Mouse (Mus musculus): ENCODE measurements at regions not wholly inside any gene's neighbourhood (a gene's known extent, or its start where the extent isn't known, plus 50 kb on each side); places are given as distances from the start of the nearest gene placed in this dataset.

DNA sequence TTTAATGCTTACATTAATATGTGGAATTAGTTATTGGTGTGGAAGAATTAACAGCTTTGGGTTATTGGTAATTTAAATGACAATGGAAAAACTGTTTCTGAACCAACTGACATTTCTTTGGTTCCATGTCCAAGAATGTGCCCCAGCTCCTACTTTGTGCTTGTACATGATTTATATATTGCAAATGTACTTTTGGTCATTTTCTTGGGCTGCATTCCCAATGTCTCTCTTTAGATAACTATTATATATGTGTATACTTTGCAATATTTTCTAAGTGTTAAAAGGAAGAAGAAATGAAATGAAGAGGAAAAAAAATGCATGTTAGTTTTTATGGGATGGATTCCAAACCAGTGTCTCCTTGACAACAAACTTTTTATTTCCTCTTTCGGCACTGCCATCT, 297.4 kb downstream of the Kcnj2 start:
- 83% methylated on average over 1 of the region's 1 CpGs for WGBS
- no peak for ATAC-seq (replicated peaks)
- Histone ChIP-seq H3K4me1 (no peaks in the 10 kb centered on the region), H3K9ac (no peak overlapping the region), H3K4me3 (no peak overlapping the region), H3K27ac (no peak overlapping the region), H3K27me3 (replicated peaks) (no peaks in the 10 kb centered on the region), H3K36me3 (replicated peaks) (no peaks in the 10 kb centered on the region), H3K4me2 (no peak overlapping the region), H3K9me3 (no peaks in the 10 kb centered on the region)

DNA sequence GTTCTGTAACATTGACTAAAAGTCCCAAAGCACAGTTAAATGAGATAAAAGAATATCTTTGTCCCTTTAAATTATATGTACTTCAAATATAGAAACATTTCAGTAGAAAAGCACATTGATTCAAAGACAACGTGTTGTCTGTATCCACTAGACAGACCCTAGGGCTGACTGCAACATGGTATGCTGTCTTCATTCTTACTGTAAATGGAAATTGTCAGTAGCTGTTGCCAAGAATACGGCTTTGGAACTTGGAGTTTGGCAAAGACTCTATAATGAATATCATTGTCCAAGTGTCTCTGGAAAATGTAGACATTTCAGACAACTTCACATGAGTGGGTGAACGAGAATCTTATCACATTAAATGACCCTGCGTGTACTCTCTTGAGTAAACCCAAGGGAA, 311.2 kb downstream of the Kcnj2 start:
- no peaks in the 10 kb centered on the region for H3K4me1 ChIP-seq
- no peak overlapping the region for H3K27ac ChIP-seq
- no peaks in the 10 kb centered on the region for H3K9me3 ChIP-seq
- H3K4me3 ChIP-seq, result no peak overlapping the region
- no peak overlapping the region for H3K4me2 ChIP-seq
- no peak overlapping the region for H3K9ac ChIP-seq
- 83% methylated on average over 4 of the region's 4 CpGs for WGBS
- no peak for ATAC-seq (replicated peaks)
- no peaks in the 10 kb centered on the region for H3K27me3 ChIP-seq (replicated peaks)
- no peaks in the 10 kb centered on the region for H3K36me3 ChIP-seq (replicated peaks)

DNA sequence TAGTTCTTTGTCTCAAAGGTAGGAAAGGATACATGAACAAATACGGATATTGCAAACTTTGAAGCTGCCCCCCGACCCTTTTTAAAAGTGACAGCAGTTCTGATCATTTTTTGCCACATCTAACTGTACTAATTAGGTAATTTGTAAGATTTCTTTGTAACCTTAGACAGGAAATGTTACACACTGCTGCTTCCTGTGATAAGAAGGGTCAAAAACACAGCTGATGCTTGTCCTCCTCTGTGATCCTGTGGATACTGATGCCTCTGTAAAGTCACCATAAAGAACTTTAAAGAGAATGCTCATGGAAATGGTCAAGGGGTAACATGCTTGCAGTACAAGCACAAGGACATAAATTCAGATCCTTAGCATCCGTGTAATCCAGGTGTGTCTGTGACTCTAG, 313.9 kb downstream of the Kcnj2 start:
- no peak overlapping the region for H3K27ac ChIP-seq
- no peaks in the 10 kb centered on the region for H3K36me3 ChIP-seq (replicated peaks)
- no peaks in the 10 kb centered on the region for H3K9me3 ChIP-seq
- no peak overlapping the region for H3K4me2 ChIP-seq
- WGBS, result 82% methylated on average over 3 of the region's 3 CpGs
- no peaks in the 10 kb centered on the region for H3K4me1 ChIP-seq
- no peak overlapping the region for H3K9ac ChIP-seq
- no peak for ATAC-seq (replicated peaks)
- H3K4me3 ChIP-seq, result no peak overlapping the region
- no peaks in the 10 kb centered on the region for H3K27me3 ChIP-seq (replicated peaks)

DNA sequence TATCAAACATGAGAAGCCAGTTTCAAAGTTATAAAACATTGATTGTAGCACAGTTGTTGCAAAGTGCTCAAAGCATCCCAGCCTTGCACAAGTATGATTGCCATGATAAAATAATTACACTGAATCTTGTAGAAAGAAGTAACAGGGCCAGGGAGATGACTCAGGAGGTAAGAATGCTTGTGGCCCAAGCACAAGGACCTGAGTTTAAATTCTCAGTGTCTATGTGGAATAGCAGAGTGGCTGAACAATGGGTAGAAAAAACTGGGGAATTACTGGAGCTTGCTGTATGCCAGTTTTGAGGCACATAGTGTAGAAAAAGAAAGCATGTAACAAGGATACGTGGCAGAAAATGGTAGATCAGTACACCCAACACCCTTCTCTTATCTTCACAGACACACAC, 332.7 kb downstream of the Kcnj2 start:
- no peak for ATAC-seq (replicated peaks)
- H3K4me1 ChIP-seq, result no peaks in the 10 kb centered on the region
- H3K4me2 ChIP-seq, result no peak overlapping the region
- H3K9ac ChIP-seq, result no peak overlapping the region
- no peaks in the 10 kb centered on the region for H3K27me3 ChIP-seq (replicated peaks)
- no peak overlapping the region for H3K4me3 ChIP-seq
- WGBS, result 93% methylated on average over 1 of the region's 1 CpGs
- no peaks in the 10 kb centered on the region for H3K9me3 ChIP-seq
- no peak overlapping the region for H3K27ac ChIP-seq
- H3K36me3 ChIP-seq (replicated peaks), result no peaks in the 10 kb centered on the region

DNA sequence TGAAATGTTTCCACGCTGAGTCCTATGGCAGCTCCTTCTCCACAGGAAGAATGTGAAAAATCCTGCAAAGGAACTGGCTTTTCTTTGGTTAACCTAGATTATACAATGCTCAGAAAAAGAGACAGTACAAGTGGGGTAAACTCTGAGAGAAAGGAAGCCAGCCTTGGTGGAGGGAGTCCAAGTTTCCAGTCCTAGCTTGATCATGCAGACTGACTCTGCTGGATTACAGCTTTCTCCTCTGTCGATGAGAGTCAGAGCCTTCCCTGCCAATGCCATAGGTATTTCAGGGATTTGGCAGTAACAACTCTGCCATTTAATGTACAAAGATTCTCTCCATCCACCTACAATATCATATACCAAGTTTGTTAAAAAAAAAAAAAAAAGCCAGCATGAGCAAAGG, 343.3 kb downstream of the Kcnj2 start:
- no peak for ATAC-seq (replicated peaks)
- Histone ChIP-seq H3K27ac (no peak overlapping the region), H3K9ac (no peak overlapping the region), H3K9me3 (no peaks in the 10 kb centered on the region), H3K4me3 (no peak overlapping the region), H3K27me3 (replicated peaks) (no peaks in the 10 kb centered on the region), H3K36me3 (replicated peaks) (no peaks in the 10 kb centered on the region), H3K4me1 (no peaks in the 10 kb centered on the region), H3K4me2 (no peak overlapping the region)
- WGBS, result 84% methylated on average over 2 of the region's 2 CpGs

DNA sequence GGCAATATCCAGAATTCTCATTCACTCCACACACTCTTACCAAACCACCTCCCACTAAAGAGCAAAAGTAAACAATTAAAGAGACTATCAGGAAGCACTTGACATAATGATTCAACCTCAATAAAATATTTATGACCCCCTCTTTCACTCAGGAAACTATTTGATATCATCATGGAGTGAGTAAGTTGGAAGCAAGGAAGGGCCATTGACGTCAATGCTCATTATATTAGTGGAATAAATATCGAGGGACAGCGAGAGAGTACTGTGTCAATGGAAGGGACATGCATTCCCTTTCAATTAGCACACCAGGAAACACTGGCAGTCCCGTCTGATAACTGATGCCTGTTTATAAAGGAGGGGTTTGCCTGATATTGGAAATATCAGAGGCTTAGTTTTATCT, 358.9 kb downstream of the Kcnj2 start:
- Histone ChIP-seq H3K4me2 (no peak overlapping the region), H3K4me1 (no peaks in the 10 kb centered on the region), H3K4me3 (no peak overlapping the region), H3K9ac (no peak overlapping the region), H3K9me3 (no peaks in the 10 kb centered on the region), H3K27me3 (replicated peaks) (no peaks in the 10 kb centered on the region), H3K36me3 (replicated peaks) (no peaks in the 10 kb centered on the region), H3K27ac (no peak overlapping the region)
- 77% methylated on average over 4 of the region's 4 CpGs for WGBS
- ATAC-seq (replicated peaks), result no peak

DNA sequence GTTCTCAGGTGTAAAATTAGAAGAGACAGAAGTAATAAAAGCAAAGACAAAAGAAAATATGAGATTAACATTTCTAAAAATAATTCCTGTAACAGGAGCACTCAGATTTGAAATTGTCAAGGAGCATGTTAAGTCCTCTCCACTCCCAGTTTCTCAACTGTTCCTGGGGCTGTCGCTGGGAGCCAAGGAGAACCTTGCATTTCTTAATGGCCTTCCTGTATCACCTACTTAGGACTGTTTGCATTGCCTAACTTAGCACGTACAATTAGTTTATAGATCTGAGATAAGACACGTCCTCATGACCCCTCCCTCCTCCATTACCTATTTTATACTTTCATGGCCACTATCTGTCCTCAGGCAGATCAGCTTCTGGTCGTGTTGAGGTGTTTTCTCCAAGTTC, 360.8 kb downstream of the Kcnj2 start:
- H3K27me3 ChIP-seq (replicated peaks), result no peaks in the 10 kb centered on the region
- H3K9ac ChIP-seq, result no peak overlapping the region
- WGBS, result 79% methylated on average over 4 of the region's 4 CpGs
- H3K9me3 ChIP-seq, result no peaks in the 10 kb centered on the region
- H3K4me2 ChIP-seq, result no peak overlapping the region
- H3K27ac ChIP-seq, result no peak overlapping the region
- no peak overlapping the region for H3K4me3 ChIP-seq
- ATAC-seq (replicated peaks), result no peak
- no peaks in the 10 kb centered on the region for H3K4me1 ChIP-seq
- H3K36me3 ChIP-seq (replicated peaks), result no peaks in the 10 kb centered on the region

DNA sequence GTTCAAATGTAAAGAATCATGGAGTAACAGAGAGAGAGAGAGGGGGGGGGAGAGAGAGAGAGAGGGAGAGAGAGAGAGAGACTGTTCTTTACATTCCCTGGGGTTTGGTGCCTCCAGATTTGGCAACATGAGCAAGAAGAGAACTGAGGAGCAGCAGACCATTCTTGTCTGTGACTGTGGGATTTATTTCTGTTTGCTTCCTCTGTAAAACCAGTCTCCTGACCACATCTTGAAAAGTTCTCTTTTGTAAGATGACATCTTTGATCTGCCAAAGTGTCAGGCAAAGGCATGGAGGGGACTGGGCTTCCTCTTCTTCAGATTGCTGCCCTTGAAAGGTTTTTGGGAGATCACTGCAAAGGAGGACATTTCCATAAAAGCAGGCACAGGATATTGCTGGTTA, 376.3 kb downstream of the Kcnj2 start:
- no peaks in the 10 kb centered on the region for H3K27me3 ChIP-seq (replicated peaks)
- no peaks in the 10 kb centered on the region for H3K9me3 ChIP-seq
- H3K9ac ChIP-seq, result no peak overlapping the region
- no peaks in the 10 kb centered on the region for H3K36me3 ChIP-seq (replicated peaks)
- no peak for ATAC-seq (replicated peaks)
- no peak overlapping the region for H3K27ac ChIP-seq
- H3K4me3 ChIP-seq, result no peak overlapping the region
- no peaks in the 10 kb centered on the region for H3K4me1 ChIP-seq
- H3K4me2 ChIP-seq, result no peak overlapping the region

DNA sequence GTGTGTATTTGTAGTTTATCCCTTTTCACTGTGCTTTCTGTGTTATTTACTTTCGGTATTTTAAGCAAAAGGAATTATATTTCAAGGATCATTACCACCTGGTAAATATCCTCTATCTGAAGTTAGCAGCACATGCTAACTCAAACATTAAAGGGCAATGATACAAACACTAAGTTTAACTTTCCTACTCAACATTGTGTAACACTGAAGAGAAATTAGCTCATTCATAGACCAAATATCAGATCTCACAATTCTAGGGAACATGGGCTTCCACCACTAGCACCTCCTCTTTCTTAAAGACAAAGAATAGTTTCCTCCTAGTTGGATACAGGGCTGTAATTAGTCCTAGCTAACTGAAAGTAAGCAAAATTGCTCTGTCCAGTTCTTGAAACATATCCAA, 377.4 kb downstream of the Kcnj2 start:
- Histone ChIP-seq H3K9me3 (no peaks in the 10 kb centered on the region), H3K4me3 (no peak overlapping the region), H3K4me1 (no peaks in the 10 kb centered on the region), H3K4me2 (no peak overlapping the region), H3K9ac (no peak overlapping the region), H3K27me3 (replicated peaks) (no peaks in the 10 kb centered on the region), H3K36me3 (replicated peaks) (no peaks in the 10 kb centered on the region), H3K27ac (no peak overlapping the region)
- 91% methylated on average over 1 of the region's 1 CpGs for WGBS
- no peak for ATAC-seq (replicated peaks)

DNA sequence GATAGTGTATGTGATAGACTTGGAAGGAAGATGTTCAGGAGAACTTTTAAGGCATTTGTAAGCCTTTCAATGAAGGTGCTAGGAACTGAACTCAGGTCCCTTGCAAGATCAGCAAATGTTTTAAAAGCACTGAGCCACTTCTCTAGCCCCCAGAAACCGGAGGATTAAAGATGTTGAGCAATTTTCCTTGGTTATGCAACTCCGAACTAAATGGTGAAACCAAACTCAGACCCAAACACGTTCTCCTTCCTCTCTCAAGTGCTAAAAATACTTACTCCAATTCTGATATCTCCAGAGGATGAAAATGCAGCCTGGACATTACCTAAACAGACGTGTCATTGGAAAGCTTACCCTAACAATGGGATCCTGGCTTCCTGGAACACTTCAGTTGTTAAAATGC, 378.8 kb downstream of the Kcnj2 start:
- 84% methylated on average over 4 of the region's 4 CpGs for WGBS

DNA sequence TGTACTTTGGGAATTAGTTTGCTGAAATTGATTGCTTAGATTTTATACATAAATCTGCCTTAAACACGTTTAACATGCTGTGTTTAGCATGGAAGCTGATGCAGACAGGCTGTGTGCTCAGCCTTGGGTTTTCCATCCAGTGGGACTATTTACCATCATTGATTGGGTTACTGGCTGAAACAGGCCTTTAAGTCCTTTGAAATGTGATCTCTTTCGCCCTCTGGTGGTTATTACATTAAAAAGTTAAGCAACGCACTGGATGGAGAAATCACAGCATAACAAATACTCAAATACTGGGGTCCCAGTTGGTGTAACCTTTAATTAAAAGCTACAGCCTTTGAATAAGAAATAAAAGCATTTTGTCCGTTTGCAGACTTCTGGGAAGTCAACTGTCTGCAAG, 379.8 kb downstream of the Kcnj2 start:
- no peak for ATAC-seq (replicated peaks)
- Histone ChIP-seq H3K4me3 (no peak overlapping the region), H3K27ac (no peak overlapping the region), H3K9ac (no peak overlapping the region), H3K4me2 (no peak overlapping the region), H3K27me3 (replicated peaks) (no peaks in the 10 kb centered on the region), H3K36me3 (replicated peaks) (no peaks in the 10 kb centered on the region), H3K9me3 (no peaks in the 10 kb centered on the region), H3K4me1 (no peaks in the 10 kb centered on the region)
- WGBS, result 8% methylated on average over 4 of the region's 4 CpGs

More for the DNA sequence above, 378.8 kb downstream of the Kcnj2 start:
- H3K36me3 ChIP-seq (replicated peaks), result no peaks in the 10 kb centered on the region
- H3K4me1 ChIP-seq, result no peaks in the 10 kb centered on the region
- H3K9me3 ChIP-seq, result no peaks in the 10 kb centered on the region
- no peak overlapping the region for H3K4me2 ChIP-seq
- H3K27ac ChIP-seq, result no peak overlapping the region
- H3K9ac ChIP-seq, result no peak overlapping the region
- no peaks in the 10 kb centered on the region for H3K27me3 ChIP-seq (replicated peaks)
- no peak for ATAC-seq (replicated peaks)
- no peak overlapping the region for H3K4me3 ChIP-seq

DNA sequence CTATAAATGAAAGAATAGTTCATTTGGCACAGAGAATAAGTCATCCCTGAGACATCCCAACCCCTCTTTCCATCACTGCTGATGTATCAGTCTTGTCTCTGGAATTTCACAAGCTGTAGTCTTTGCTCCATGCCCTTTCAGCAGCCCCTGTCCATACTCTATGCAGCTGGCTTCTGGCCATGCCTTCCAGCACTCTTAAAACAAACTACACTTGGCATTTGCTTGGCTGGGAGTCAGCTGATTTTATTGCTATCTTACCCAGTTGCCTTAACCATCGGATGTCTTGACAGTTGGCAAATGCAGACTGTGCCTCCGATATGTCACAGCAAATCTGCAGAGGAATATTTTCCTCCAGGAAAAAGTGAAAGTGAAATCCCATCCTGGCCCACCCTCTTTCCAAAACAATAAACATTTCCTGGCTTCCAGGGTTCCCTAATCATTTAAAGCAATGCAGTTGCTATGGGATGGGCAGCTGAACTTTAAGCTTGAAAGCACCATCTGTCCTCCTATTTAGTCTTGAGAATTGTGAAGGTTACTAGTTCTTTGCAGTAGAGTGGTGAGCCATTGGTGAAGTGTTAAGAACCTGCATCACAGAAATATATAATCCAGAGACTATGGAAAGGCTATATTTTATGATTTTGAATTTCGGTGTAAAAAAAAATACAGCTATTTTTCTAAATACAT, 385.0 kb downstream of the Kcnj2 start:
- Histone ChIP-seq H3K4me2 (no peak overlapping the region), H3K4me1 (no peaks in the 10 kb centered on the region)

DNA sequence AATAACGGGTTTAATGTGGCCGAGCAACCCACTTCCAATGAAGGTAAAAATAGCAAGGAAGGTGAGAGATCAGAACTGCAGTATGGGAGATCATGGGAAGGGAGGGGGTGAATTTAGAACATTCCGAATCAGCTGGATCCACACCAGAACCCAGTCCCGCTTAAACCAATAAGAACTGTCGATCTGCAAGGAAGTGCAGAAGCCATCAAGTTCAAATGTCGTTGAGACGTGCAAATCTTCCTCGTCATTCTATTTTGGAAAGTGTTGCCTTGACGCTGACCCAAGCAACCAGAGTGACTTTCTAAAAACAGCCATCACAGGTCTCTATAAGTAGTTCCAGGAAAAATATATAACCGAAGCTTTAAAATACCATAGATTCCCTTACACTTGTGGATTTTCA, 394.1 kb downstream of the Kcnj2 start:
- 93% methylated on average over 10 of the region's 10 CpGs for WGBS
- Histone ChIP-seq H3K36me3 (replicated peaks) (no peaks in the 10 kb centered on the region), H3K27ac (no peak overlapping the region), H3K27me3 (replicated peaks) (no peaks in the 10 kb centered on the region), H3K9ac (no peak overlapping the region), H3K9me3 (no peaks in the 10 kb centered on the region), H3K4me1 (no peaks in the 10 kb centered on the region), H3K4me2 (no peak overlapping the region), H3K4me3 (no peak overlapping the region)
- ATAC-seq (replicated peaks), result no peak

More for the DNA sequence above, 385.0 kb downstream of the Kcnj2 start:
- Histone ChIP-seq H3K27me3 (replicated peaks) (no peaks in the 10 kb centered on the region), H3K27ac (no peak overlapping the region), H3K4me3 (no peak overlapping the region), H3K9me3 (no peaks in the 10 kb centered on the region), H3K36me3 (replicated peaks) (no peaks in the 10 kb centered on the region), H3K9ac (no peak overlapping the region)
- ATAC-seq (replicated peaks), result no peak
- WGBS, result 88% methylated on average over 3 of the region's 3 CpGs

Measured in midbrain, embryonic 15.5 days (tissue).